Mouse (Mus musculus) G1E-ER4 (cell line): Measurements from ENCODE around the gene Rogdi. TPM values are rescaled to one million over a fixed set of nuclear protein-coding genes. Genes with fewer than 3 reads are reported as not detected.

Source experiments
- GATA1 ChIP-seq: IDR thresholded peaks from one replicate; pipeline ENCODE4 v1.8.0; 2012; ENCODE audit warnings: low read length, inconsistent platforms
- polyA plus RNA-seq: library from polyadenylated mRNA; stranded (reverse); fragments of >175 nt; gene quantifications from 2 replicates; pipeline ENCODE4 v1.2.3, GENCODE M21; 2012

The Rogdi gene
- polyA plus RNA-seq, 1 experiment: 17.5 TPM

- TF ChIP-seq GATA1: no peak
These were observed 5.3 kb downstream of the Rogdi start for GRCm38 (mm10) chr16:5008076-5008475.

- TF ChIP-seq GATA1: no peak
These were observed 5.9 kb downstream of the Rogdi start for GRCm38 (mm10) chr16:5007492-5007891.

GRCm38 (mm10) chr16:5007067-5007466 lies 6.3 kb downstream of the Rogdi start, which contains the start of gene Smim22:
Gene Smim22 (plus strand): TSS chr16:5007288.
- TF ChIP-seq GATA1: no peak

GRCm38 (mm10) chr16:5000611-5001010 lies 12.7 kb downstream of the Rogdi start:
- TF ChIP-seq GATA1: no peak

GRCm38 (mm10) chr16:4998984-4999383 lies 14.4 kb downstream of the Rogdi start:
- TF ChIP-seq GATA1: no peak

- no peak for TF ChIP-seq GATA1
These were observed 15.8 kb downstream of the Rogdi start, which contains the start of gene Sept12 for GRCm38 (mm10) chr16:4997553-4997952. Gene Sept12 (minus strand): TSS chr16:4997852.

GRCm38 (mm10) chr16:4993276-4993675 lies 20.1 kb downstream of the Rogdi start:
- no peak for TF ChIP-seq GATA1

- TF ChIP-seq GATA1: no peak
These were observed 28.6 kb downstream of the Rogdi start for GRCm38 (mm10) chr16:4984717-4985116.

GRCm38 (mm10) chr16:4979755-4980380 lies 33.5 kb downstream of the Rogdi start:
- TF ChIP-seq GATA1: no peak

- no peak for TF ChIP-seq GATA1
These were observed 34.9 kb downstream of the Rogdi start for GRCm38 (mm10) chr16:4978275-4979051.

- no peak for TF ChIP-seq GATA1
These were observed 37.2 kb downstream of the Rogdi start for GRCm38 (mm10) chr16:4976180-4976579.

GRCm38 (mm10) chr16:4974521-4974920 lies 38.8 kb downstream of the Rogdi start:
- TF ChIP-seq GATA1: no peak

- TF ChIP-seq GATA1: no peak
These were observed 41.7 kb downstream of the Rogdi start for GRCm38 (mm10) chr16:4971626-4972025.

GRCm38 (mm10) chr16:4969055-4969843 lies 44.1 kb downstream of the Rogdi start:
- TF ChIP-seq GATA1: no peak

- no peak for TF ChIP-seq GATA1
These were observed 44.9 kb downstream of the Rogdi start for GRCm38 (mm10) chr16:4968426-4968825.
